Mouse (Mus musculus) spleen, postnatal 4 days (tissue): ENCODE measurements at regions not wholly inside any gene's neighbourhood (a gene's known extent, or its start where the extent isn't known, plus 50 kb on each side); places are given as distances from the start of the nearest gene placed in this dataset.

Experiments used
- DNase-seq, 2 experiments: peaks; one replicate each; pipeline ENCODE4 v3.0.0; 2022; ENCODE audit warnings: low spot score in 2 of 2

DNA sequence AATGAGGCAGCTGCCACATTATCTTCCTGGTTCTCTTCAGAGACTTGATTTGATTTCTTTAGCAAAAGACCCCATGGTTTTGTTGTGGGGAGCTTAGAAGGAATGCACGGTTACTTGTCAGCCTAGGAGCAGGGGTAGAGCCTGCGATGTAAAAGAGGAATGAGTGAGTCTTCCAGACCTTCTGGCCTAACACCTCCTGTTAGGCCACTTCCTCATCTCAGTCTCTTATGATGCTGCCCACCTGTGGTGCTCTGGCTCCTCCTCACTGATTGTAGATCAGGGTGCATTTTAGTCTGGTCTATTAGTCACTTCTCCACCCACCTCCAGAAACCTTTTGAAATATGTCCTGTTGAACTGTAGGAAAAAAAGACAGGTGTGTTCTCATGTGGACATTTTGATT is 113.3 kb upstream of the Prdm1 start:
- no peak for DNase-seq

- no peak for DNase-seq
These were observed 112.3 kb upstream of the Prdm1 start for GRCm38 (mm10) chr10:44640620-44641019.

DNA sequence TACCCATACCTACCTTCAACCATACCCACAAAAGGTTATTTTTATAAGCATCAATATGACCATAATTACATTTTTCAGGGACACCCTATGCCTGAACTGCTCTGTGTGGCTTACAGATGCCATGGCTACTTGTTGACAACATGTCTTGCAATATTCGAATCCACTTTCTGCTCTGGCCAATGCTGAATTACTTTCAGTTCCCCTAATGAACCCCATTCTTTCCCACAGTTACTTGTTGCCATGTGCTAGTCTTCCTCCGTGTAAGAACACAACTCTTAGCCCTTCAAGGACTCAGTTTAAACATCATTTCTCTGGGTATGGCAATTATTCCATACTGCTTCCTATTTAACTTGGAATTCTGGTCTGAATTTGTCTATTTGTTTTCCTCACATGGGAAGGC is 110.4 kb upstream of the Prdm1 start:
- no peak for DNase-seq

DNA sequence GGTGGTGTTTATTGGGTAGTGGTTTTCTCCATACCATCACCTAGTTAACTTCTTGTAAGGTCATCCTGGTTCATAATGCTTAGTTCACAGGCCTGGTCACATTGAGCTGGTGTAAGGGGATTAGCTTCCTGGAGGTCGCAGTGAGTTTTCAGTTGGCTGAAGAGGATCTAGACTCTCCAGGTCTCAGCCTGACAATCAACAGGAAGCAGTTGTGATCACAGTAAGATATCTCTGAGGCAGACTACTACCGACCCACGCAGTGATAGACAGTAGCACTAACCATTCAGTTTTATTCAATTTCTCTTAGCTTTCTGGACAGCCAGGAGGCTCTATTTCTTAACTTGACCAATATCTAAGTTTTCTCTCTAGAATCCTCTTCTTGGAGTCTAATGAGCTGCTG is 108.5 kb upstream of the Prdm1 start:
- DNase-seq = no peak

GRCm38 (mm10) chr10:44636061-44636460 is 107.8 kb upstream of the Prdm1 start:
- peak in 1 of 2 experiments; percentile 19 for DNase-seq

- DNase-seq = no peak
These were observed 103.3 kb upstream of the Prdm1 start for GRCm38 (mm10) chr10:44631584-44631983.

- peak; percentile 19 to 65 for DNase-seq
These were observed 102.2 kb upstream of the Prdm1 start for GRCm38 (mm10) chr10:44630485-44630884.

GRCm38 (mm10) chr10:44628387-44628786 is 100.1 kb upstream of the Prdm1 start:
- DNase-seq = no peak

DNA sequence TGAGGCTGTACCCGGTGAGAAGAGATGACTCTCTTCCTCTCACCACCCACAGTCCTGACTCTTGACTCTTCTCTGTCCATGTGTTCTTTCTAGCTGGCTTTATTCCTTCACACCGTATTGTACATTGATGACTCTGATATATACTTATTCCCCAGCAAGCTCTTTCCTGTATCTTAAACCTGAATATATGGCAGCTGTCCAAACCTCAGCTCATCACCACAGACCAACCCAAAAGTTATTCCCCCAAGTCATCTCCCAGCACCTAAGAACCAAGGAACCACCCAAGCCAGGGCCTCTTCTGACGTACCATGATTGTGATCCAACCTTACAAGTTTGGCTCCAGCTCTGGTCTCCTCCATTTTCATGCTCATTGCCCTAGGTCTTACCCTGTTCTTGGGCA is 99.1 kb upstream of the Prdm1 start:
- no peak for DNase-seq

DNA sequence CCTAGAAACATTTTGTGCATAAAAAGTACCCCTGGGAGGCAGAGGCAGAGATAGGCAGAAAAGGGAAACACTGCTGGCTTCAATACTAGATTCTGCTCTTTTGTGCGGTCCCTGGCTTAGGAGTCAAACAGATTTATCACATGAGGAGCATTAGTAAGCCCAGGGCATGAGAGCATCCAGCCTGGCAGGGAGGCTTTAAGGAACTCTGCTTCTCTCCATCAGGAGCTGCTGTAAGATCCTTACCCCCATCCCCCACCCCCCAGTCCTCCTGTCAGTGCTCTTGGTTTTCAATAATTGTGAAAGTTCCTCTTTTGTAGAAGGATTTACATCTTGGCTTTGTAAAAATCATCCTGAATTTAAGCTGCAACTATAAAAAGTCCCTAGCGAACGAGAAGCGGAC is 97.2 kb upstream of the Prdm1 start:
- DNase-seq = no peak

DNA sequence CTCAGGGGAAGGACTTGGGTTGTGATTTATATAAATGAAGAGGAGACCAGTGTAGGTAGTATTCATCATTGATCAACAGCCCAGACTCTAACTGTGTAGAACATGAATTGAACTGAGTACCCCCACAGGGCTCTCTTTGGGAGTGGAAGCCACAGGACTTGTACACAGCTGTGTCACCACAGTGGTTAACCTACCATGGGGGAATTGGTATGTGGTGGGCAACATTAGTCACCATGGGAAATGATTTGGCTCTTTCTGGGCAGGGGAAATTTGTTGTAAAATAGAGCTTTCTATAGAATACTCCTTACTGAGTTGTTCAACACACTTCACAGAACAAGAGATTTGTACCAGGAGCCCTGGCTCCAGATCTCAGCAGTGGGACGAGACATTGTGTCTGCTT is 87.3 kb upstream of the Prdm1 start:
- DNase-seq = no peak

DNA sequence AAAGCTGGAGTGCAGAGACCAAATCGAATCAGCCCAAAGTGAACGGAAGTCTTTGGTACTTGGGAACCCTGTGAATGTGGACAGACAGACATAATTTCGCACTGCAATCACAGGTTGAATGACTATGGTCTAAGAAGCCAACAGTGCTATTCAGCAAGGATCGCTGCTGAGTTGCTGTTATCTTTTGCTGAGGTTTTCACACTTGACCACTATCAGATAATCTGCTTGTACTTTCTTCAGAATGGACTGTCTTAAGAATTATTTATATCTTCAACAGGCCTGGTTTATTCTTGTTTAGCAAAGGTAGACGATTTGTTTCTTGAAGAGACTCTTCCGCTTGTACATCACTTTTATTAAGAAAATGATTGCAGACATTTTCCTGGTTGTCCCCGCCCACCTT is 84.3 kb upstream of the Prdm1 start:
- no peak for DNase-seq

DNA sequence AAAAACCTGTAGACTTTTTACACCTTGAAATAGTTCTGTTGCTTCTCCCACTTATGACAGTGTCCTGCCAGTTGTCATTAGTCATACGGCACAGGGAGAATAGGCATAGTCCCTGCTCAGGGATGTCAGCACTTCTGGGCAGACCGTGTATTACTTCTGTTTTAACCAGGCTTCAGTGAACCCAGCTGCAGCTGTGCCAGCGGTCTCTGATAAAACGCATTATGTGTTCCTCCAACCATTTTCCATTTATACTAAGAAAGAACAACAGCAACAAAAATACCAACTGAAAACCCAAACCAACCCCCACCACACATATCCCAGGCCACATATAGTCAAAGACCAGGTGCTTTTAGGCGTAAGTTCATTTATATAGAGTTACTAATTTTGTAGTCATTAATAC is 83.1 kb upstream of the Prdm1 start:
- DNase-seq = no peak

GRCm38 (mm10) chr10:44609187-44609586 is 80.9 kb upstream of the Prdm1 start:
- DNase-seq = no peak

DNA sequence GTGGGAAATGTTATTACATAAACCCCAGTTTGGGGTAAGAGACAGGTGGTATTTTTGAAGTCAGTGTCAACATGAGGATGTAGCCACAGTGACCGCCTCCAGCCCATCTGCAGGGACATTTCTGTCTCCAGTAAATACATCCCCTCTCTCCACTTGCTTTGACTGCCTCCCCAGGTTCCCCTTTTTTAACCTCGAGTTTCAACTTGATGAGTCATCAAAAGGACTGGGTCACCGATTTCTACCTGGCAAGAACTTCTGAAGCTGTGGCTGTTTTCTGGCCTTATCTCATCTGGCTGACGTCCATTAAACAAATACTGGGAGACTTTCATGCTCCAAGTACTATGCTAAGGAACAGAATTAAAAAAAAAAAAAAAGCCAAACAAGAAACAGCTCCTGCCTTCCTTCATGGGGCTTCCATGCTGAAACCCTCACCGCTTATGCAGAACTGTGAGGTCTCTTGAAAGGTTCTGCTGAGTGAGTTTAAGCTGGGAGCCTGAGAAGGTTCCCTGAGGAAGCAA is 79.1 kb upstream of the Prdm1 start:
- DNase-seq = peak in 1 of 2 experiments; percentile 28

DNA sequence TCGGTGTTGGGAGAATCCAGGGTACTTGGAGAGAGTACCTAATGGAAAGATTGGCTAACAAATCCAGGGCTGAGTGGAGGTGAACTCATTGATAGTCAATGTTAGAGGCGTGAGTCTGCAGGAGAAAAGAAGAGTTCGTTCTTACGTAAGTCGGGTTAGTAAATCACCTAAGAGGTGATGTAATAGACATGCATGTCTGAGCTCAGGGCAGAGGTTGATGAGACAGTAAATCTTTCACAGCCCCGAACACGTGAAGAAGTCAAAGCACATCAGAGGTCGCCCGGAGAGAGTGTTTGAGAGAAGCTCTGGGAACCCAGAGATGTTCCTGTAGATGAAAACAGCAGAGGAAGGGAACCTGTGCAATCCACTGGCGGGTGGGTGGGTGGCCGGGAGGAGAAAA is 76.2 kb upstream of the Prdm1 start:
- DNase-seq = no peak

DNA sequence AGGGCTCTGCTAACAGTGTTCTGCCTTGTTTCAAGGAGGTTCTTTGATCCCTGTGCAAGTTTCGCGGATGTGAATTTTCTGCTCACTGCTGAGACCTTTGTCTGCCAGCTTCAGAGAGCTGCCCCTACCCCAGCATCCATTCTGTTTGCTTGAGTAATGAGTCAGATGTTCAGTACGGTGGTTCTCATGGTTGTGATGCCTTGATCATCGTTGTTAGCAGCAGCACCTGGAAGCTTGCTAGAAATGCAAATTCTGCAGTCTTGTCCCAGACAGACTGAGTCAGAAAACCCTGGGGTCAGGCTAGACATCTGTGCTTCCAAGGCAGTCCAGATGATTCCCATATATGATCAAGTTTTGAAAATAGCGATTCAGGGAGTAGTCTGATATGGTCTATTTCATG is 75.2 kb upstream of the Prdm1 start:
- DNase-seq = no peak

GRCm38 (mm10) chr10:44601550-44601949 is 73.2 kb upstream of the Prdm1 start:
- no peak for DNase-seq

GRCm38 (mm10) chr10:44599964-44600334 is 71.6 kb upstream of the Prdm1 start:
- no peak for DNase-seq

DNA sequence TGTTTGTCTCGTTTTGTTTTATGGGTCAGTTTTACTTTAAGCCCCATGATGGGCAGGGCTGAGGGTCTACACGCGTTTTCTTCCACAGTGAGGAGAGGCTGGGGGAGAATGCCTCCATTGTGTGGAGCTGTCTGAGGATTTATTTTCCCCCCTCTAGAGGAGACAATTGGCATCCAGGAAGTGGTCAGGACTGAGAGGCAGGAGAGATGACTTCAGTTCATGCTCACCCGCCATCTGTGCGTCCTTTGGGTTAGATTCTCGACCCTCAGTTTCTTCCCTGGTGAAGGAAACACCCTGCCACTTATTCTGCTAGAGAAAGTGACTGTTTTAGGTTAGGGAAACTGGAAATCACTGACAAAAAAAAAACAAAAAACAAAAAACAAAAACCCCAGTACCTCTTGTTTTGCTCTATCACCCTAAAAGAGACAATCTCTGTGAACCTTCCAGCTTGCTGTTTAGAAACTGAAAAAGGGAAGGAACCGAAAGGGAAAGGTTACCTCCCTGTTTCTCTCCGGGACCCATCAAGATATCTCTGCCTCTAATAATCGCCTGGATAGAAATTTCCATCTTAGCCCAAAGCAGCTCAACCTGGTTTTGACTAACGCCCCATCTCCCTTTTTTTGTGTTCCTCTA is 71.1 kb upstream of the Prdm1 start:
- DNase-seq = no peak

GRCm38 (mm10) chr10:44598615-44599014 is 70.3 kb upstream of the Prdm1 start:
- DNase-seq = no peak

DNA sequence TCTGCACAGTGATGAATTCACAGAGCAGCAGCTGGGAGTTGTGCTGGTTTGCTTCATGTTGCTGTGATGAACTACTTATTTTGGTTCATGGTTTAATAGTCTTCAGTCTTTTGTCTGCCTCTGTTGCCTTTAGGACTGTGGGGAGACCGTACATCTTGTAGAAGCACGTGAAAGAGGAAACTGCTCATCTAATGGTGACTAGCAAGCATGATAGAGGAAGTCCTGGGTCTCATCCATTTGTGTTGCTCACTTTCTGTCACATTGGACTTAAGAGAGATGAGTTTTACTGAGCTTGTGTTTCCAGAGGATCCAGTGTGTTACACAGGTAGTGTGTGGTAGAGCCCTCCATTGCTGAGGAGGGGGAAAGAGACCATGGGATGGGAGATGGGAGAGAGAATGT is 67.6 kb upstream of the Prdm1 start:
- no peak for DNase-seq

DNA sequence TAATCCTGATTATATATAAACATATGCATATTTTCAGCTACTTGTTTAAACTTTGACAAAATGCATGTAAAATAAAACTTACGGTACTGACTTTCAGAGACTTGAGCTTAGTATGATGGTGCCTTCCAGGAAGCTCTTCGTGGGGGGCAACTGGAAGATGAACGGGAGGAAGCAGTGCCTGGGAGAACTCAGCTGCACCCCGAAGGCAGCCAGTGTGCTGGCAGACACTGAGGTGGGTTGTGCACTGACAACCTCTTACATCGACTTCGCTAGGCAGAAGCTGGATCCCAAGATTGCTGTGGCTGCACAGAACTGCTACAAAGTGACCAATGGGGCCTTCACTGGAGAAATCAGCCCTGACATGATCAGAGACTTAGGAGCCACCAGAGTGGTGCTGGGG is 61.5 kb upstream of the Prdm1 start:
- no peak for DNase-seq

- DNase-seq = no peak
These were observed 61.1 kb upstream of the Prdm1 start for GRCm38 (mm10) chr10:44589352-44589751.
